Mouse (Mus musculus) urinary bladder, postnatal 14 days (tissue): ENCODE results near the gene Rabgap1l.

Experiments
- DNase-seq: peaks from one replicate; pipeline ENCODE4 v3.0.0; 2021; ENCODE audit warnings: low spot score

Rabgap1l gene

GRCm38 (mm10) chr1:160787164-160787563, 5.8 kb downstream of the Rabgap1l start:
- DNase-seq = no peak

- no peak for DNase-seq
These were observed 6.4 kb downstream of the Rabgap1l start for GRCm38 (mm10) chr1:160786571-160786970.

GRCm38 (mm10) chr1:160785681-160786225, 7.3 kb downstream of the Rabgap1l start:
- no peak for DNase-seq

- no peak for DNase-seq
These were observed 8.9 kb downstream of the Rabgap1l start for GRCm38 (mm10) chr1:160784122-160784521.

GRCm38 (mm10) chr1:160774166-160774565, 18.8 kb downstream of the Rabgap1l start:
- DNase-seq = no peak

GRCm38 (mm10) chr1:160765565-160765964, 27.4 kb downstream of the Rabgap1l start:
- no peak for DNase-seq

GRCm38 (mm10) chr1:160758243-160758642, 34.8 kb downstream of the Rabgap1l start:
- peak; percentile 66 for DNase-seq

- DNase-seq = no peak
These were observed 37.7 kb downstream of the Rabgap1l start for GRCm38 (mm10) chr1:160755359-160755758.

- no peak for DNase-seq
These were observed 42.4 kb downstream of the Rabgap1l start for GRCm38 (mm10) chr1:160750629-160751028.

GRCm38 (mm10) chr1:160746786-160747185, 46.2 kb downstream of the Rabgap1l start:
- no peak for DNase-seq

- DNase-seq = no peak
These were observed 47.6 kb downstream of the Rabgap1l start for GRCm38 (mm10) chr1:160745238-160745930.

GRCm38 (mm10) chr1:160744009-160744408, 49.0 kb downstream of the Rabgap1l start:
- DNase-seq = no peak

- DNase-seq = peak; percentile 59
These were observed 49.8 kb downstream of the Rabgap1l start for GRCm38 (mm10) chr1:160743229-160743628.

GRCm38 (mm10) chr1:160740650-160741049, 52.4 kb downstream of the Rabgap1l start:
- no peak for DNase-seq

GRCm38 (mm10) chr1:160734743-160735142, 58.3 kb downstream of the Rabgap1l start:
- DNase-seq = no peak

GRCm38 (mm10) chr1:160729944-160730343, 63.1 kb downstream of the Rabgap1l start:
- DNase-seq = no peak

- no peak for DNase-seq
These were observed 75.3 kb downstream of the Rabgap1l start for GRCm38 (mm10) chr1:160717742-160718141.

GRCm38 (mm10) chr1:160714685-160715084, 78.3 kb downstream of the Rabgap1l start:
- DNase-seq = no peak

- no peak for DNase-seq
These were observed 79.1 kb downstream of the Rabgap1l start for GRCm38 (mm10) chr1:160713887-160714286.

- DNase-seq = no peak
These were observed 79.6 kb downstream of the Rabgap1l start for GRCm38 (mm10) chr1:160713383-160713782.

- DNase-seq = no peak
These were observed 82.5 kb downstream of the Rabgap1l start for GRCm38 (mm10) chr1:160710539-160710938.

GRCm38 (mm10) chr1:160704596-160704995, 88.4 kb downstream of the Rabgap1l start:
- no peak for DNase-seq

- DNase-seq = no peak
These were observed 89.2 kb downstream of the Rabgap1l start for GRCm38 (mm10) chr1:160703813-160704212.

GRCm38 (mm10) chr1:160693094-160693447, 99.9 kb downstream of the Rabgap1l start:
- peak; percentile 90 for DNase-seq
